Mouse (Mus musculus) hindbrain, postnatal 0 days (tissue): ENCODE data around the gene Fbxw4. TPM values are rescaled to one million over a fixed set of nuclear protein-coding genes. Genes with fewer than 3 reads are reported as not detected.

Experiments used
- ATAC-seq: fragments of 200-750 bp; cut with Nextera tagmentation; 2 replicates; pipeline ENCODE4 v1.8.0; 2017; ENCODE audit warnings: mild to moderate bottlenecking, moderate TSS enrichment, moderate library complexity
- DNase-seq: peaks from one replicate; pipeline ENCODE4 v3.0.0-alpha.2; 2015; ENCODE audit warnings: low spot score
- H3K27ac ChIP-seq: fragments of 300-500 bp; sonication (generic); 2 replicates; pipeline ENCODE4 v1.5.1; 2014; ENCODE audit warnings: mild to moderate bottlenecking
- H3K27me3 ChIP-seq: fragments of 300-500 bp; sonication (generic); 2 replicates; pipeline ENCODE4 v1.6.1; 2014; ENCODE audit warnings: low read length, mixed read lengths; ENCODE audit not compliant: insufficient read depth
- H3K36me3 ChIP-seq: fragments of 300-500 bp; sonication (generic); 2 replicates; pipeline ENCODE4 v1.6.1; 2014; ENCODE audit warnings: low read length, mixed read lengths; ENCODE audit not compliant: insufficient read depth
- H3K4me1 ChIP-seq: fragments of 300-500 bp; sonication (generic); 2 replicates; pipeline ENCODE4 v1.6.1; 2014; ENCODE audit warnings: antibody characterized with exemption, low read length, mixed read lengths; ENCODE audit not compliant: insufficient read depth
- H3K4me2 ChIP-seq: fragments of 300-500 bp; sonication (generic); 2 replicates; pipeline ENCODE4 v1.6.1; 2014; ENCODE audit warnings: low read depth, mild to moderate bottlenecking, low read length, moderate library complexity, mixed read lengths
- H3K4me3 ChIP-seq: fragments of 300-500 bp; sonication (generic); 2 replicates; pipeline ENCODE4 v1.5.1; 2014; ENCODE audit warnings: low read length
- H3K9ac ChIP-seq: fragments of 300-500 bp; sonication (generic); replicated peaks from 2 replicates; pipeline ENCODE4 v1.6.1; 2014; ENCODE audit warnings: mild to moderate bottlenecking, low read length, moderate library complexity, mixed read lengths
- H3K9me3 ChIP-seq: fragments of 300-500 bp; sonication (generic); 2 replicates; pipeline ENCODE4 v1.6.1; 2016; ENCODE audit warnings: low read length, mixed read lengths
- CTCF ChIP-seq: IDR thresholded peaks from 2 replicates; pipeline ENCODE4 v1.5.1; 2016; ENCODE audit warnings: antibody characterized with exemption, control low read depth, low read depth
- WGBS: fragments of 180-500 bp; shearing (Covaris S2); extraction: QIAGEN DNeasy Blood & Tissue Kit; methylation state at CpG from one replicate; pipeline ENCODE4 v1.1.7; 2014; 5-methylcytosine and 5-hydroxymethylcytosine counted together
- polyA plus RNA-seq: library from polyadenylated mRNA; unstranded; fragments of >200 nt; fragmentation: Nextera tagmentation; extraction: Ambion mirVana; gene quantifications from 2 replicates; pipeline ENCODE4 v1.2.1, GENCODE M21; 2015
- total RNA-seq: library from RNA; depleted of rRNA; stranded (reverse); fragments of >200 nt; gene quantifications from 2 replicates; pipeline ENCODE4 v1.2.3, GENCODE M21; 2014; rRNA removed

Gene Fbxw4
- total and polyA plus RNA-seq, 2 experiments from 2014 or later: 5.3 to 65.3 TPM

- Histone ChIP-seq H3K27me3 (no peaks in the 10 kb centered on the region), H3K4me2 (no peak overlapping the region), H3K27ac (no peak overlapping the region), H3K9ac (no peak overlapping the region), H3K36me3 (peaks cover 35% of the 10 kb centered on the region), H3K9me3 (no peaks in the 10 kb centered on the region), H3K4me3 (no peak overlapping the region), H3K4me1 (no peaks in the 10 kb centered on the region)
- no peak for TF ChIP-seq CTCF
- DNase-seq: no peak
- 81% methylated on average over 15 of the region's 15 CpGs for WGBS
- no peak for ATAC-seq
These were observed 129.7 kb downstream of the Fbxw4 start for GRCm38 (mm10) chr19:45530200-45530995.

GRCm38 (mm10) chr19:45529294-45529693 is 130.8 kb downstream of the Fbxw4 start:
- H3K27ac ChIP-seq: no peak overlapping the region
- DNase-seq: no peak
- TF ChIP-seq CTCF: no peak
- no peaks in the 10 kb centered on the region for H3K4me1 ChIP-seq
- no peaks in the 10 kb centered on the region for H3K9me3 ChIP-seq
- no peak for ATAC-seq
- no peak overlapping the region for H3K4me3 ChIP-seq
- no peak overlapping the region for H3K4me2 ChIP-seq
- no peak overlapping the region for H3K9ac ChIP-seq
- no peaks in the 10 kb centered on the region for H3K27me3 ChIP-seq
- WGBS: 84% methylated on average over 5 of the region's 5 CpGs
- peaks cover 44% of the 10 kb centered on the region for H3K36me3 ChIP-seq

Other genes with a start within 250 kb of the Fbxw4 start
- 17.0 and 17.3 TPM in 2 replicates for gene Poll, start 99.8 kb downstream of the Fbxw4 start, total RNA-seq
- gene Poll, start 99.8 kb downstream of the Fbxw4 start, polyA plus RNA-seq: 11.0 and 11.1 TPM in 2 replicates
- 20.9 and 23.0 TPM in 2 replicates for gene Gm17018, start 99.7 kb downstream of the Fbxw4 start, total RNA-seq
- gene Gm17018, start 99.7 kb downstream of the Fbxw4 start, polyA plus RNA-seq: 86.4 and 90.7 TPM in 2 replicates
- gene Fgf8, start 82.6 kb upstream of the Fbxw4 start, total RNA-seq: 1.8 and 2.6 TPM in 2 replicates
- gene Fgf8, start 82.6 kb upstream of the Fbxw4 start, polyA plus RNA-seq: 1.1 and 1.3 TPM in 2 replicates
- 23.6 and 35.7 TPM in 2 replicates for gene Npm3, start 89.3 kb upstream of the Fbxw4 start, total RNA-seq
- 5.6 and 8.1 TPM in 2 replicates for gene Npm3, start 89.3 kb upstream of the Fbxw4 start, polyA plus RNA-seq
- gene Mgea5, start 123.5 kb upstream of the Fbxw4 start, total RNA-seq: 135 and 154 TPM in 2 replicates
- gene Mgea5, start 123.5 kb upstream of the Fbxw4 start, polyA plus RNA-seq: 74.2 and 78.0 TPM in 2 replicates
- gene Kcnip2, start 155.7 kb upstream of the Fbxw4 start, total RNA-seq: 17.8 and 30.3 TPM in 2 replicates
- gene Kcnip2, start 155.7 kb upstream of the Fbxw4 start, polyA plus RNA-seq: 16.5 and 17.8 TPM in 2 replicates